Mouse (Mus musculus): ENCODE data around the gene Slfn8.

GRCm38 (mm10) chr11:82952612-82953542 is 67.7 kb downstream of the Slfn8 start:
- TF ChIP-seq CTCF (IDR thresholded peaks at IDR 0.05; ENCODE audit: control insufficient read depth, insufficient read depth, insufficient replicate concordance, low read depth, low read length), result no peak
- no peak for TF ChIP-seq POLR2A (IDR thresholded peaks at IDR 0.05; ENCODE audit: control insufficient read depth, low read depth, low read length)

Data from testis, adult 2 months (tissue).